Mouse (Mus musculus): ENCODE measurements around the gene Ascl3. TPM values are rescaled to one million over a fixed set of nuclear protein-coding genes. Genes with fewer than 3 reads are reported as not detected.

Gene Ascl3
- total RNA-seq, 2 experiments from 2014 or later = not detected

DNA sequence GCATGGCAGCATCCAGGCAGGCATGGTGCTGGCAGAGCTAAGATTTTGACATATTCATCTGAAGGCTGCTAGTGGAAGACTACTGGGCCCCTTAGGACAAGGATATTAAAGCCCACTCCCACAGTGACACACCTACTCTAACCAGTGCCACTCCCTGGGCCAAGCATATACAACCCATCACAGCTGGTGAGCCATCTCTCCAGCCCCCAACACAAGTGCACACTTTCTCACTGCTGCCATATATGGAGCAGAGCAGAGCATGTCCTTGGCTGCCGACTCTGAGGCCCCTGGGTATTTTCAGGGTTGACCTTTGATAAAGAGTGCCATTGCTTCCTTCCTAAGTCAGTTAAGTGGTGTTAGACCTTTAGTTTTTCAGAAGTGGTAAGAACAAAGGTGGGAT, 21.5 kb downstream of the Ascl3 start:
- DNase-seq (ENCODE audit: low spot score in 2 of 2) = no peak

DNA sequence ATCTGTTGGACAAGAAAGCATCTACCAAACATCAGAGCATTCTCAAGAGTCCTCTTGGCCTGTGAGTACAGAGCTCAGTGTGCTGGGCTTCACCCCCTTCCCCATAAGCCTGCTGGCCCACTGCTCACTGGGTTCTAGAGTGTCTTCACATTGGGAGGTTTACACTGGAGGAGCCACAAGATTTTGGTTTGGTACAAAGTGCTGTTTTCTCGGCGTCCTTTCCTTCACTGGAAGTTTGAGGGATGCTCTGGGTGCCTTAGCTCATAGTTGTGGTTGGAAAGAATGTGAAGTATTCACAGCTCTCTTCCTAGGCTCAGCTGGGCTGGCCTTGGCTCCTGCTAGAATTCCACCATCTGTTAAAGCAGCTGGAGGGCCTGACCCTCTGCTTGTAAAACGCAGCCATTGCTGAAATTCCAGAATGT, 22.6 kb downstream of the Ascl3 start:
- DNase-seq (ENCODE audit: low spot score in 2 of 2) = no peak

DNA sequence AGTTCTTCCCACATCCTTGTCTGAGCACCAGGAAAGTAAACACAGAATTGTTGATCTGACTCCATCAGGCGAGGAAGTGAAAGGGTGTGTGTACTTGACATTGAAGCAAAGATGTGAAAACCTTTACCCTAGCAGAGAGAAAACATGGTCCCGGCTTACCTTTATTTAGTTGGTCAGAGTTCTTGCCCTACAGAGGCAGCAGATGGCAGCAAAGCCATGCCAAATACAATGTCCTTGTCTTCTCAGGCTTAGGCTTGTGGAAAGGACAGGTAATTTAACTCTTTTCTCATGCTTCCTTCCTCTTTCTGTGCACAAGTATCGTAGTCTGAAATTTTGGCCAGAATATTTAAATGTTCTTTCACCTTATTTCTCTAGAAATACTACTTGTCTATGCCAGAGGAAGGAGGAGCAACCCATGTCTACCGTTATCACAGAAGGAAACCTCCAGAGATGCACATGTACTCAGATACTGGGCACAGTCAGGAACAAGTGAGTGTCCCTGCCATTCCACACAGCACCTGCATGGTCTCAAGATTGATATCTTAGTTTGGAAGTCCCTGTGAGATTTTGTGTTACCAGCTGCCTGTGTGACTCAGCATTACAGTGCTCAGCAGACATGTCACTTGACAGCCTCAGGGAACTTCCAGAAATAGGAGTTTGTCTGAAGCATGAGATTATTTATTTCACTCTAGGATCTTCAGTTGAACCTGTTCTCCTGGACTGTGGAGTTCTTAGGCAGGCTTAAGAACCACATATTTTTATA, 24.3 kb downstream of the Ascl3 start:
- DNase-seq (ENCODE audit: low spot score in 2 of 2) = peak; percentile 39 to 42

DNA sequence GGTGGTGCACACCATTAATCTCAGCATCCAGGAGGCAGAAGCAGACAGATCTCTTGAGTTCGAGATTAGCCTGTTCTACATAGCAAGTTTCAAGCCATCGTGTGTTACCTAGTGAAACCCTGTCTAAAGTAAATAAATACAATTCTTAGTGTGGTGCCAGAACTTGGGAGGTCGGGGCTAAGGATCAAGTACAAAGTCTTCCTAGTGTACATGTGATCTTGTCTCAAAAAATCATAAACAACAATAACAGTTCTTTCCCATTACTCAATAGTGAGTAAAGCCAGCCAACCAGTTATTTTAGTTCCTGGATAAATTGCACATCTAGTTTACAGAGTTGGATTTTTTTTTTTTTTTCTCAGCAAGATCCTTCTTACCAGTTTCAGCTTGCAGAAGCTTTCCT, 27.1 kb downstream of the Ascl3 start:
- DNase-seq (ENCODE audit: low spot score in 2 of 2) = no peak

DNA sequence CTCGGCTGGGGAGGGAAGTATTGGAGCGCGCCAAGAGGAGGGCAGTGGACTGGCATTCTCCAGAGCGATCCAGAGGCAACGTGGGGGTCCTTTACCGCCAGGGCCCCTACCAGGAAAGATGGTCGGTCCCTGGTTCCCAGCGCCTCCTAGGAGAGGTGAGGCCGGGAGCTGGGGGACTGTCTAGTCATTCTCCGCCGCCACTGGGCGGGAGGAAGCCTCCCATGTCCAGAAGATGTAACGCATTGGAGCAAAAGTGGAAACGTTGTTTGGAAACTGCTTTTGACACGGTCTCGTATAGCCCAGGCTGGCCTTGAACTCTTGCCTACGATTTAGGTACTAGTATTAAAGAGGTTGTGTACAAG, 27.5 kb downstream of the Ascl3 start:
- no peak for DNase-seq (ENCODE audit: low spot score in 2 of 2)

DNA sequence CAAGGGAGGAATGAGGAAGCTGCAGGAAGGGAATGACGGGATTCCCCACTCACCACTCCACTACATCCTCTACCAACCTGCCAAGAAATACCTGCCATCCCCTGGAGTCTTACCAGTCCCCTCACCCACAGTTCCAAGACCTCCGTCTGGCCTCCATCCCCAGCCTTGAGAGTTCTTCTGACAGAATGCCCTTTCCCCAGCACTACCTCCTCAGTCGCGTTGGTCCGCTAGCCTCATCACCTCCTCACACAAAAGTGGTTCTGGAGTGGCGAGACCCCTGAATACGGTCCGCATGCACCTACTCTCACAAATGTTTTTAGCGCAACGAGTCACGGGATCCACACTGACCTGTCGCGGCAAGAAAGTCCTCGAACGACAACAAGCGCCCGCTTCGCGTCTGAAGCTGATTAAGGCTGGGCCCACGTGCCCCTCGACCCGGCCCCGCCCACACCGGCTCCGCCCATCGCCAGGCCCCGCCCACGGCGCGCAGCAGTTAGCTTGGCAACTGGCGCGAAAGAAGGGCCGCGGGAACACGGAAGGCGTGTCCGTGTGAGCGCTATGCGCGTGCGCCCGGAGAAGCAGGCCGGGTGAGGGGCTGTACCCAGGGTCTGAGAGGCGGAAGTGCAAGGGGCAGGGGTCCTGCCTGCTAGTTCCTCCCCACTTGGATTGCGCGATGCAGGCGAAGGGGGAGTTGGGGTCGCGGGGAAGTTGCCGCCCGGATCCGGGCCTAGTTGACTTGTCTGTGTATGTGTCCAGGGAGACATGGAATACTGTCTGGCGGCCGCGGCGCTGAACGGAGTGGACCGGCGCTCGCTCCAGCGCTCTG, 28.1 kb downstream of the Ascl3 start, which contains the start of the genes St5 and Akip1:
Gene St5 (minus strand): TSS at position 416 of the 826 bp plus-strand sequence.
Gene Akip1 (plus strand): TSS at position 501 of the 826 bp plus-strand sequence.
- DNase-seq (ENCODE audit: low spot score in 2 of 2) = peak; percentile 89 to 93

DNA sequence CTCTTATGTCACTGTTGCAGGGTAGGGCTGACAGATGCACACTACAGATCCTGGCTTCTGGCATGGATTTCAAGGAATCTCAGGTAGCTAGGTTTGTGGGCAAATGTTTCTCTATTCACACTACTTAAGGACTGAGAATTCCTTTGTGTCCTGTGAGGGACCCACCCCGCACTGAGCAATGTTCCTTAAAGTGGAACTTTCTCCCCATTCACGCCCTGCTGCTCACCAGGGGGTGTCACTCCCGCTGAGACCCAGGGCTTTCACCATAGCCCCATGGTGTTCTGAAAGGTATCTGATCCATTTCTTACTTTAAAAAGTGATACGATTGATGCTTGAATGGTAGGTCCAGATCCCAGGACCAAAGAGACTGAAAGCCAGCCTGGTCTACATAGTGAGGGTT, 28.8 kb downstream of the Ascl3 start:
- no peak for DNase-seq (ENCODE audit: low spot score in 2 of 2)

DNA sequence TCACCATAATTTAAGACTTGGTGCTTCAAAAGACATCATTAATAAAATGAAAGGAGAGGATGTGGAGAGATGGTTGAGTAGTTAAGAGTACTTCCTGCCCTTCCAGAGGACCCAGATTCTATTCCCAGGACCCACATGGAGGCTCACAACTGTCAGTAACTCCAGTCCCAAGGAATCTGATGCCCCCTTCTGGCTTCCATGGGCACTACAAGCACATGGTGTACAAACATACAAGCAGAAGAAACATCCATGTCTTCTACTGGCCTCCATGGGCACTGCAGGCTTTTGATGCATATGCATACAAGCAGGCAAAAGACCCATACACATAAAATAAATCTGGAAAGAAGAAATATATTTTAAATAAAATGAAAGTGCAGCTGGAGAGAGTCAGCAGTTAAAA, 31.3 kb downstream of the Ascl3 start:
- DNase-seq (ENCODE audit: low spot score in 2 of 2) = no peak

DNA sequence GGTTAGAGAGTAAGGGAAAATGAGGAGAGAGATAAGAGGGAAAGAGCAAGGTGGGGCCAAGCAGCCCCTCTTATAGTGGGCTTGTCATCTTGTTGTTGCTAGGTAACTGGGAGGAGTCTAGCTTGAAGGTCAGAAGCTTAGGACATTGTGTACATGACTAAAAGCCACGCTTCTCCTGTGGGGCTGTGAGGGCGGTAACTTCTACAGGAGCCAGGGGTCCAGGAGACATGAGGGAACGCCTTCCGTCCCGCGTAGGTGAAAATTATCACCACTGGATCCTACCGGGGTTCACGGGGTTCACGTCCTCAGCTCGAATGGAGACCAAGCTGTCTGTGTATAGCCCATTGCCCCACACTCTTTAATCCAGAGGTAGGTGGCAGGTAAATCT, 36.2 kb downstream of the Ascl3 start:
- DNase-seq (ENCODE audit: low spot score in 2 of 2) = no peak

DNA sequence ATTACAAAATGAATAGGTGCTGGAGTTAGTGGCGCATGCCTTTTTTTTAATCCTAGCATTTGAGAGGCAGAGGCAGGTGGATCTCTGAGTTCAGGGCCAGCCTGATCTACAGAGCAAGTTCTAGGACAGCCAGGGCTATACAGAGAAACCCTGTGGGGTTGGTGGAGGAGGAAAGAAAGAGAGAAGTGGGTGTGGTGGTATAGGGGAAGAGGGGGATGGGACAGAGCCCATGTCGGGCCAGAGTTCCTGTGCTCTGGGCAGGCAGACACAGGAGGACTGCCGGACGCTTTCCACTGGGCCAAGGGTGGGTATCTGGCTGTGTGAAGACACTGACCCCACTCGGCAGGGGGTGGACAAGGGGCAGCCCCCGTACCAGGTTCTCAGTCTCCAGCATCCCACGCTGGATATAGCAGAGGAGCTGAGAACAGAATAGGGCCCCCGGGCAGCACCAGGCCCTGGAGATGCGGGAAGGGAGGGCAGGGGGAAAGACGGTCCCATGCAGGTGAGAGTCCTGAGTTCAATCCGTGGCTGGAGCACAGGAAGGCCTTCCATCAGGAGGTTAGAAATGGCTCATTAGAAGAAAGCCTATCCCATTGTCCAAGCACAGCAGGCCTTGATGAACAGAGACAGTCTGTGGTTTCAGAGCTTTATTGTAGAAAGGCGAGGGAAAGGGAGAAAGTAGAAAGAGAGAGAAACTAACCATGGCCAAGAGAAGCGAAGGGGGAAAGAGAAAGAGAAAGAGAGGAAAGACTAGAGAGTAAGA, 36.8 kb downstream of the Ascl3 start:
- DNase-seq (ENCODE audit: low spot score in 2 of 2) = no peak

DNA sequence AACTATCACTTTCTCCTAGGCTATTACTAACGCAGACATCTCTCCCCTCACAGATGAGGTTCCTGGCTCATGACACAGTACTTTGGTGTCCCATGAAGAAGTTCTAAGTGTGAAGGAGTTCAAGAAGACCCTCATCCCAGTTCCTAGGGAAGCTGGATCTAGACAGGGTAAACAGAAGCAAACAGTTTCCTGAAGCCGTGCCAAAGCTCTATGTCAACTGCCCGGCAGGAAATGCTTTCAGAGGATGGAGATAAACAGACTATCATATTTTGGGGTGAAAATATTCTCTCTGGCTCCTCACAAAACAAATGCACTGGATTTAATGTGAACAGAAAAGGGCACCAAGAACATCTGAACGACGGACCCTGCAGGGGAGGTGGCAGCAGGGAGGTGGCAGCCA, 40.6 kb downstream of the Ascl3 start:
- DNase-seq (ENCODE audit: low spot score in 2 of 2) = no peak

DNA sequence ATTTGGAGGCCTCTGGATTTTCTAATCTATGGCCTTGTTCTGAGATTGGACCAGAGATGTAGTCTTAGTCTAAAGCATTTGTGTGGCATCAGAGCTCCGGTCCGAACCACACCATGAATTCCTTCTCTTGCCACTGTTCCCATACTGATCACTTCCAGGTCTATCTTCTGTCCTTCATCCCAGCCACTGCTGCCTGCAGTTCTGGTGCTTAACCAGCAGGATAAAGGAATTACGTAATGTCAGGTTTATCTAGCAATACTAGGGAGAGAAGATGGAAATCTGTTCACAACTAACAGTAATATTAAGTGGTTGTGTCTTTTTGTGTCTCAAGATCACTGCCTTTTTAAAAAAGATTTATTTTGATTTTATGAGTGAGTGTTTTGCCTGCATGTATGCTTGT, 41.4 kb downstream of the Ascl3 start:
- DNase-seq (ENCODE audit: low spot score in 2 of 2) = no peak

DNA sequence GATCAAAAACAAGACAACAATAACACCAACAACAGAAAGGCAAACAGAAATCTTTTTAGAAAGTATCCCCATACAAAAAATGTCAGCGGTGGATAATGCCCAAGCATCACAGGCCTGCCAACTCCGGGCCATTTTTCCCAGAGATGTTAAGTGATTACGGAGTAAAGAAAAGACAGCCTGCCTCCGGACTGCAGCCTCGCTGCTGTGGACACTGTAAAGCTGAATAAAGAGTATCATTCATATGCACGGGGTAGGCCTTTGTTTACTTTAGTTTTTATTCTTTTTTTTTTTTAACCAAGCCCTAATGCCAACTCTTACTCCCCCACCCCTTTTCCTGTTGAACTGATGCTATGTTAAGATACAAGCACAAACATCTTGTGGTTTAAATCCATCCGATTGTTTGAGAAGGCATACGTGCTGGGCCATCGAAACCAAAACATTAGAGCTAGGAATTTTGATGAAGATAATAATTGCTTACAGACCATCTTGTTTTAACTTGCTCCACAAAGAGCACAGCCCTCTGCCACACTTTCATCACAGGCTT, 44.9 kb downstream of the Ascl3 start:
- DNase-seq (ENCODE audit: low spot score in 2 of 2) = no peak

DNA sequence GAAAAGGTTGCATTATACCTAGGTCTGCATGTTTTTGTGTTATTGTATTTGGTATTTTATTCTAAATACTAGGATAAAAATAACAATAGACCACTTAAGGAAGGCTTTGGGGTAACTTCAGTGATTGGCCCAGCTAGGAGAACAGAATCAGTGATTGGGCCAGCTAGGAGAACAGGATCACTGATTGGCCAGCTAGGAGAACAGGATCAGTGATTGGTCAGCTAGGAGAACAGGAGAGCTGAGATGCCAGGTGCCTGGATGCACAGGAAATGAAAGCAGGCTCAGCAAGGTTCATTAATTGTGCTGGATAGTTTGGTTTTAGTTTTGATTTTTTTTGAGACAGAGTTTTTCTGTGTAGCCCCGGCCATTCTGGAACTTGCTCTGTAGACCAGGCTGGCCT, 50.6 kb downstream of the Ascl3 start:
- no peak for DNase-seq (ENCODE audit: low spot score in 2 of 2)

DNA sequence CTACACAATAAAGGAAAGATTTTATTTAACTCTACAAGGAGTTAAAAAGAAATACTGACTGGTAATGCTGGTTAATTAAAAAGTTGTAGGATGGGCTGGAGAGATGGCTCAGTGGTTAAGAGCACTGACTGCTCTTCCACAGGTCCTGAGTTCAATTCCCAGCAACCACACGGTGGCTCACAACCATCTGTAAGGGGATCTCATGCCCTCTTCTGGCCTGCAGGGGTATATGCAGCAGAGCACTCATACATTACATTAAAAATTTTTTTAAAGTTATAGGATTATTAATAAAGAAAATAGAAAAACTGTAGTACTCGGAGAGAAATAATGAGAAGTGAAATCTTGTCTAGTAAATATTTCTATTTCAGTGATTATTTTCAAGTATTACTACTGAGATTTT, 51.2 kb downstream of the Ascl3 start:
- no peak for DNase-seq (ENCODE audit: low spot score in 2 of 2)

Other genes with a start within 250 kb of the Ascl3 start
- gene Trim66, start 223.6 kb downstream of the Ascl3 start, total RNA-seq (2021) = 10 to 100 TPM; 21.5 TPM
- gene Rpl27a, start 212.6 kb downstream of the Ascl3 start, total RNA-seq (2021) = 100 to 1,000 TPM; 147 to 150 TPM
- gene St5, start 28.1 kb downstream of the Ascl3 start, total RNA-seq (2021) = 10 to 100 TPM; 17.8 to 21.5 TPM
- 1 to 10 TPM; 3.6 to 6.0 TPM for gene Akip1, start 28.0 kb downstream of the Ascl3 start, total RNA-seq (2021)
- gene BC051019, start 7.9 kb downstream of the Ascl3 start, total RNA-seq (2021) = not detected
- gene Tmem9b, start 21.1 kb upstream of the Ascl3 start, total RNA-seq (2021) = 10 to 100 TPM; 91.6 to 93.1 TPM
- 10 to 100 TPM; 82.9 to 87.3 TPM for gene Nrip3, start 50.3 kb upstream of the Ascl3 start, total RNA-seq (2021)
- 1 to 10 TPM in 1 of 2 experiments, under 1 TPM in 1; 0.93 to 1.1 TPM for gene Scube2, start 134.0 kb upstream of the Ascl3 start, total RNA-seq (2021)
- 100 to 1,000 TPM; 222 to 227 TPM for gene Dennd5a, start 228.7 kb upstream of the Ascl3 start, total RNA-seq (2021)

Data from left cerebral cortex, adult 18-20 months (tissue).